Mouse (Mus musculus): ENCODE results near the gene Rasa1. TPM values are rescaled to one million over a fixed set of nuclear protein-coding genes. Genes with fewer than 3 reads are reported as not detected.

Rasa1 gene
- polyA plus RNA-seq, 1 experiment from 2014 or later = 36.6 TPM

DNA sequence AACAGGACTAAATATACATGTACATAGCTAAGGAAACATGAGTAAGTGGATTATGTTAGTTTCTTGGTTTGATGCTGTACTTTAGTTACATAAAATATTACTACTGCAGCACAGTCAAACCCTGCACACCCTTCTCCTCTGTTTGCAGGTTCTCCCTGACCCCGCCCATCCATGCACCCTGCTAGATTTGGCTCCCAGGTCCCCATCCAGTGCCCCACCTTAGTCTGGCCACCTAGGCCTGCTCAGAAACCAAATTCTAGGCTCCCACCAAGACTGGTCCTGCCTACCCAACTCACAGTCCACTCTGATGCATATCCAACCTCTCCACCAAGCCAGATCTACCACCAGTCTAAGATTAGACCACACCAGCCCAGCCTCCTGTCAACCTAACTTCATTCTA is 14.4 kb downstream of the Rasa1 start:
- Histone ChIP-seq H3K27me3 (ENCODE audit: insufficient read depth, low read length) (no peaks in the 10 kb centered on the region), H3K27ac (ENCODE audit: low read length) (no peak overlapping the region), H3K9ac (replicated peaks; ENCODE audit: low read length) (no peak overlapping the region), H3K4me1 (ENCODE audit: insufficient read depth, low read length) (no peaks in the 10 kb centered on the region), H3K4me2 (replicated peaks; ENCODE audit: low read depth, low read length) (no peak overlapping the region), H3K4me3 (ENCODE audit: low read length) (no peak overlapping the region), H3K36me3 (ENCODE audit: insufficient read depth, low read length) (no peaks in the 10 kb centered on the region), H3K9me3 (ENCODE audit: low read length) (no peaks in the 10 kb centered on the region)
- ATAC-seq (ENCODE audit: low FRiP score, low TSS enrichment) = no peak
- 88% methylated on average over 1 of the region's 1 CpGs for WGBS

DNA sequence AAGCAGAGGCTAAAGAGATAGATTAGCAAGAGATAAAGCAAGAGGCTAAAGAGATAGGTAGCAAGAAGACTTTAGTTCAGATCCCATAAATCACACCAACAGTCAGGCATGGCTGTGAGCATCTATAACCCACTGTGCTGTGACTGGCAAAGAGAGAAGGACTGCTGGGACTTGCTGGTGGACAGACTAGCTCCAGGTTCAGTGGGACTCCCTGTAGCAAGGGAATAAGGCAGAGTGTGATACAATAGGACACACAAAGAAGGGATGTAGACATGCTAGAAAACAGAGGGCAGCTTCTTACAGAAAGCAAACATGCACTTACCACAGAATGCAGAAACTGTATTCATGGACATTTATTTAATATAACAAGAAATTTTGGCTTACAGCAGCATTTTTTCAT is 15.1 kb downstream of the Rasa1 start:
- H3K9ac ChIP-seq (replicated peaks; ENCODE audit: low read length) = no peak overlapping the region
- H3K9me3 ChIP-seq (ENCODE audit: low read length) = no peaks in the 10 kb centered on the region
- no peak for ATAC-seq (ENCODE audit: low FRiP score, low TSS enrichment)
- H3K4me3 ChIP-seq (ENCODE audit: low read length) = no peak overlapping the region
- no peak overlapping the region for H3K27ac ChIP-seq (ENCODE audit: low read length)
- H3K4me1 ChIP-seq (ENCODE audit: insufficient read depth, low read length) = no peaks in the 10 kb centered on the region
- H3K4me2 ChIP-seq (replicated peaks; ENCODE audit: low read depth, low read length) = no peak overlapping the region
- no peaks in the 10 kb centered on the region for H3K27me3 ChIP-seq (ENCODE audit: insufficient read depth, low read length)
- no peaks in the 10 kb centered on the region for H3K36me3 ChIP-seq (ENCODE audit: insufficient read depth, low read length)

DNA sequence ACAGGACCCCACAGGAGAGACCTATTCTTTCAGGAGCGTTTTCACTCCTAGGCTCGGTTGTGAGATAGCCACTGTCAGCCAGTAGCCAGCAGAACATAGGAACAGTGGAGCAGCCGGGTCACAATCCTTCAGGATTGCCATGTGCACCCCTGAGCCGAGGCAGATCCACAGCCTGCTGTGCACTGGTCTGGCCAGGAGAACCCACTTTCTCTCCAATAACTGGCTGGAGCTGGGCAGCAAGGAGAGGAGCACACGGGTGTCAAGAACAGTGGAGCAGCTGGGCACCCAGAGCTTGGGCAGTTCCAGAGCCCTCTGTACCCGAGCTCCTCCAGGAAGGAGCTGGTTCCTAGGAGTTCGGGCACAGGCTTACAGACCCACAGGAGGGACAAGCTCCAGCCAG is 50.2 kb downstream of the Rasa1 start:
- H3K9ac ChIP-seq (replicated peaks; ENCODE audit: low read length) = no peak overlapping the region
- H3K27ac ChIP-seq (ENCODE audit: low read length) = no peak overlapping the region
- no peak overlapping the region for H3K4me3 ChIP-seq (ENCODE audit: low read length)
- no peaks in the 10 kb centered on the region for H3K9me3 ChIP-seq (ENCODE audit: low read length)
- ATAC-seq (ENCODE audit: low FRiP score, low TSS enrichment) = no peak
- H3K4me2 ChIP-seq (replicated peaks; ENCODE audit: low read depth, low read length) = no peak overlapping the region
- H3K4me1 ChIP-seq (ENCODE audit: insufficient read depth, low read length) = no peaks in the 10 kb centered on the region
- WGBS = 95% methylated on average over 7 of the region's 7 CpGs
- H3K27me3 ChIP-seq (ENCODE audit: insufficient read depth, low read length) = no peaks in the 10 kb centered on the region
- peaks cover 10% of the 10 kb centered on the region; the same call in 1 of the 2 replicates for H3K36me3 ChIP-seq (ENCODE audit: insufficient read depth, low read length)

DNA sequence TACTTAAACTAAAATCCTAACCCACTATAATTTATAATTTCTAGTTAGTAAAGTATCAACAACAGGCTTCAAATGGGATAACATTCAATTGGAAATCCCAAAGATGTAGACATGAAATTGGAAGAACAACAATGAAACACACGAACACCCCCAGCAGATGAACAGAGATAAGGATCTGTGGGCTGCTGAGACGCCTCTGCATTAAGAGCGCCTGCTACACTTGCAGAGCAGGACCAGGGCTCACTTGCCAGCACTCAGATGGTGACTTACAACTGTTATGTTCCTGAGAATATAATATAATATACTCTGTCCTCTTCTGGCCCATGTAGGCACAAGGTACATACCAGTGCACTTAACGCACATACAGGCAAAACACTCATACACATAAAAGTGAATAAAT is 70.3 kb downstream of the Rasa1 start:
- no peaks in the 10 kb centered on the region for H3K27me3 ChIP-seq (ENCODE audit: insufficient read depth, low read length)
- ATAC-seq (ENCODE audit: low FRiP score, low TSS enrichment) = no peak
- 69% methylated on average over 4 of the region's 4 CpGs for WGBS
- no peak overlapping the region for H3K4me3 ChIP-seq (ENCODE audit: low read length)
- H3K27ac ChIP-seq (ENCODE audit: low read length) = no peak overlapping the region
- no peaks in the 10 kb centered on the region for H3K4me1 ChIP-seq (ENCODE audit: insufficient read depth, low read length)
- H3K9me3 ChIP-seq (ENCODE audit: low read length) = no peaks in the 10 kb centered on the region
- H3K9ac ChIP-seq (replicated peaks; ENCODE audit: low read length) = no peak overlapping the region
- H3K36me3 ChIP-seq (ENCODE audit: insufficient read depth, low read length) = peaks cover 22% of the 10 kb centered on the region
- H3K4me2 ChIP-seq (replicated peaks; ENCODE audit: low read depth, low read length) = no peak overlapping the region

DNA sequence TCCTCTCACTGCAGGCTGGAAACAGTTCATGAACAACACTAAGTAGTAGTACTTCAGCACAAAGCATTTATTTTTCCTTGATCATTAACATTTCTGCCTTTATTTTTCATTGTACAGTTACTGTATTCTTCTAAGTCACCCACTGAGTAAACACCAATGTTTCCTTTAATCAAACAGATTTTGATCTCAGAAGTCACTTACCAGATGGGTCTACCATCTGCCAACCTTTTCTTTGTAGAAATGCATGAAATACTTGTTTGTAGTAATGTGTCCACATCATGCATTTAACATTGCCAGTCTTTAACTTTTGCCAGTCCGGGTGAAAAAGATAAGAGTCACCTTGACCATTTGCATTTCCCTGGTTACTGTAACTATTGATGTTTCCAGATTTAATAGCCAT is 78.6 kb downstream of the Rasa1 start:
- 87% methylated on average over 1 of the region's 1 CpGs for WGBS
- no peak for ATAC-seq (ENCODE audit: low FRiP score, low TSS enrichment)
- no peak overlapping the region for H3K9ac ChIP-seq (replicated peaks; ENCODE audit: low read length)
- no peak overlapping the region for H3K4me2 ChIP-seq (replicated peaks; ENCODE audit: low read depth, low read length)
- H3K27me3 ChIP-seq (ENCODE audit: insufficient read depth, low read length) = no peaks in the 10 kb centered on the region
- no peak overlapping the region for H3K4me3 ChIP-seq (ENCODE audit: low read length)
- H3K9me3 ChIP-seq (ENCODE audit: low read length) = no peaks in the 10 kb centered on the region
- peaks cover 16% of the 10 kb centered on the region for H3K36me3 ChIP-seq (ENCODE audit: insufficient read depth, low read length)
- H3K27ac ChIP-seq (ENCODE audit: low read length) = no peak overlapping the region
- no peaks in the 10 kb centered on the region for H3K4me1 ChIP-seq (ENCODE audit: insufficient read depth, low read length)

DNA sequence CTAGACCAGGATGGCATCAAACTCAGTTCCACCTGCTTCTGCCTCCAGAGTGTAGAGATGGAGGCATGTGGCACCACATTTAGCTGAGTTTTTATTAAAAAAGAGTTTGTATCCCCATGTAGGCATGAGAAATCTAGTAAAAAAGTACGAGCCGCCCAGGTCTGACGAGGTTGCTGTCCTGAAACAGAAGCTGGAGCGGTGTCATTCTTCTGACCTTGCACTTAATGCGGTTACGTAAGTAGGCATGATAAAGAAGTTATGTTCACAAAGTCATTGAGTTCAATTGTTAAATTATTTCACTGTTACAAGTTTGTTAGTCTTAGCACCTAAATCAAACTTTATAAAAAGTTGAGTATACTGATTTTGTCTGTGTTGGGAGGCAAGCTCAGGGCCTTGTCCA is 80.3 kb downstream of the Rasa1 start:
- no peaks in the 10 kb centered on the region for H3K4me1 ChIP-seq (ENCODE audit: insufficient read depth, low read length)
- H3K36me3 ChIP-seq (ENCODE audit: insufficient read depth, low read length) = peaks cover 17% of the 10 kb centered on the region
- WGBS = 96% methylated on average over 6 of the region's 6 CpGs
- H3K9me3 ChIP-seq (ENCODE audit: low read length) = no peaks in the 10 kb centered on the region
- H3K27ac ChIP-seq (ENCODE audit: low read length) = no peak overlapping the region
- no peak overlapping the region for H3K4me3 ChIP-seq (ENCODE audit: low read length)
- no peaks in the 10 kb centered on the region for H3K27me3 ChIP-seq (ENCODE audit: insufficient read depth, low read length)
- no peak for ATAC-seq (ENCODE audit: low FRiP score, low TSS enrichment)
- H3K4me2 ChIP-seq (replicated peaks; ENCODE audit: low read depth, low read length) = no peak overlapping the region
- no peak overlapping the region for H3K9ac ChIP-seq (replicated peaks; ENCODE audit: low read length)

DNA sequence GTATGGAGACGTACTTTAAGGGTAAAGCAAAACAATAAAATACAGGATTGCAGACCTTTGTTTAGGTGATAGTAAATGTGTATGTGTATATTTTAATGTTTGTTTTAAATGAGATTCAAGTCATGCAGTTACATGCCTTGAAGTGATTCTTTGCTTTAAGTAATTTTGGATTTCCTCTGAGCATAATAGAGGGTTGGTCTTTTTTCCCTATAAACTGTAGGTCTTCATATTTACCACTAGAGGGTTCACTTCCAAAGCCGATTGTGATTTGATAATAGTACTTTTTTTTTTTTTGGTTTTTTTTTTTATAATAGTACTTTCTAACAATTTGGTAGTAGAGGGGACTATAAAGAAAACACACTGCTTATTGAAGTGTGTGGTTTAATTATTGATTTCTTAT is 81.4 kb downstream of the Rasa1 start:
- WGBS = 67% methylated on average over 2 of the region's 2 CpGs
- ATAC-seq (ENCODE audit: low FRiP score, low TSS enrichment) = no peak
- no peak overlapping the region for H3K9ac ChIP-seq (replicated peaks; ENCODE audit: low read length)
- H3K4me1 ChIP-seq (ENCODE audit: insufficient read depth, low read length) = no peaks in the 10 kb centered on the region
- H3K4me2 ChIP-seq (replicated peaks; ENCODE audit: low read depth, low read length) = no peak overlapping the region
- no peaks in the 10 kb centered on the region for H3K27me3 ChIP-seq (ENCODE audit: insufficient read depth, low read length)
- peaks cover 19% of the 10 kb centered on the region for H3K36me3 ChIP-seq (ENCODE audit: insufficient read depth, low read length)
- H3K27ac ChIP-seq (ENCODE audit: low read length) = no peak overlapping the region
- no peak overlapping the region for H3K4me3 ChIP-seq (ENCODE audit: low read length)
- no peaks in the 10 kb centered on the region for H3K9me3 ChIP-seq (ENCODE audit: low read length)

DNA sequence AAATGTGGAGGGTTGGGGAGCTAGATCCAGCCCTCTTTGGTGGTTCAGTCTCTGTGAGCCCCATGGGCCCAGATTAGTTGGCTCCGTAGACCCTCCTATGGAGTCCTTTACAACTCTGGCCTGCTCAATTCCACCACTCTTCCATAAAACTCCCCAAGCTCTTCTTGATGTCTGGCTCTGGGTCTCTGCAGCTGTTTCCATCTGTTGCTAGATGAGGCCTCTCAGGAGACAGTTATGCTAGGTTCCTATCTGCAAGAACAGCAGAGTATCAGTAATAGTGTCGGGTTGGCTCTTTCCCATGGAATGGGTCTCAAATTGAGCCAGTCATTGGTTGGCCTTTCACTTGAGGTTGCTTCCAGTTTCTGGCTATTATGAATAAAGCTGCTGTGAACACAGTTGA is 97.7 kb downstream of the Rasa1 start:
- 94% methylated on average over 2 of the region's 2 CpGs for WGBS
- H3K4me3 ChIP-seq (ENCODE audit: low read length) = no peak overlapping the region
- H3K9me3 ChIP-seq (ENCODE audit: low read length) = no peaks in the 10 kb centered on the region
- no peak overlapping the region for H3K27ac ChIP-seq (ENCODE audit: low read length)
- no peak overlapping the region for H3K9ac ChIP-seq (replicated peaks; ENCODE audit: low read length)
- no peaks in the 10 kb centered on the region for H3K27me3 ChIP-seq (ENCODE audit: insufficient read depth, low read length)
- H3K36me3 ChIP-seq (ENCODE audit: insufficient read depth, low read length) = peaks cover 18% of the 10 kb centered on the region
- no peak overlapping the region for H3K4me2 ChIP-seq (replicated peaks; ENCODE audit: low read depth, low read length)
- no peak for ATAC-seq (ENCODE audit: low FRiP score, low TSS enrichment)
- H3K4me1 ChIP-seq (ENCODE audit: insufficient read depth, low read length) = no peaks in the 10 kb centered on the region

DNA sequence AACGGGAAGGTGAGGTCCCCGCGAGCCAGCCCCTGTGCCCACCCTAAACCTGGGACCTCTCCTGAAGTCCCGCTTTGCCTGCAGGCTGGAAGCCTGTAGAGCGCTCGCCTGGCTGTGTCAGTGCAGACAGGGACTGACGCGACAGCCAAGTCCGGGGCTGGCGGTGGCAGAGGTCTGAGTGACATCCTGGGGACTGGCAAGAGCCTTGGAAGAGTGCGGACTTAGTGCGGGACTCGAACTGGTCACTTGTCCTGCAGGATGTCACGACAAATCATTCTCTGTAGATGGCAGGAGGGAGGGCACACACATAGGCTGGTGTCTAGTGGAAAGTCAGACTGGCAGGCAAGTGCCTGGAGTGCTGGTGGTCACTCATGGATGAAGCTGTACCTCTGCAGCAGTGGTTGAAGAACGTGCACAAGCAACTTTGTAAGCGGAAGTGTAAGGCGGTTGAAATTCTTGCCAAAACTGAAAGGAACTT is 99.2 kb downstream of the Rasa1 start:
- no peaks in the 10 kb centered on the region for H3K27me3 ChIP-seq (ENCODE audit: insufficient read depth, low read length)
- peak; percentile 83 for ATAC-seq (ENCODE audit: low FRiP score, low TSS enrichment)
- under 1% methylated on average over 17 of the region's 17 CpGs for WGBS
- H3K4me3 ChIP-seq (ENCODE audit: low read length) = peak overlapping the region; percentile 87
- no peaks in the 10 kb centered on the region for H3K4me1 ChIP-seq (ENCODE audit: insufficient read depth, low read length)
- peak overlapping the region; percentile 80 for H3K27ac ChIP-seq (ENCODE audit: low read length)
- peaks cover 18% of the 10 kb centered on the region for H3K36me3 ChIP-seq (ENCODE audit: insufficient read depth, low read length)
- H3K9ac ChIP-seq (replicated peaks; ENCODE audit: low read length) = peak overlapping the region; percentile 89
- peak overlapping the region; percentile 81 for H3K4me2 ChIP-seq (replicated peaks; ENCODE audit: low read depth, low read length)
- no peaks in the 10 kb centered on the region for H3K9me3 ChIP-seq (ENCODE audit: low read length)

DNA sequence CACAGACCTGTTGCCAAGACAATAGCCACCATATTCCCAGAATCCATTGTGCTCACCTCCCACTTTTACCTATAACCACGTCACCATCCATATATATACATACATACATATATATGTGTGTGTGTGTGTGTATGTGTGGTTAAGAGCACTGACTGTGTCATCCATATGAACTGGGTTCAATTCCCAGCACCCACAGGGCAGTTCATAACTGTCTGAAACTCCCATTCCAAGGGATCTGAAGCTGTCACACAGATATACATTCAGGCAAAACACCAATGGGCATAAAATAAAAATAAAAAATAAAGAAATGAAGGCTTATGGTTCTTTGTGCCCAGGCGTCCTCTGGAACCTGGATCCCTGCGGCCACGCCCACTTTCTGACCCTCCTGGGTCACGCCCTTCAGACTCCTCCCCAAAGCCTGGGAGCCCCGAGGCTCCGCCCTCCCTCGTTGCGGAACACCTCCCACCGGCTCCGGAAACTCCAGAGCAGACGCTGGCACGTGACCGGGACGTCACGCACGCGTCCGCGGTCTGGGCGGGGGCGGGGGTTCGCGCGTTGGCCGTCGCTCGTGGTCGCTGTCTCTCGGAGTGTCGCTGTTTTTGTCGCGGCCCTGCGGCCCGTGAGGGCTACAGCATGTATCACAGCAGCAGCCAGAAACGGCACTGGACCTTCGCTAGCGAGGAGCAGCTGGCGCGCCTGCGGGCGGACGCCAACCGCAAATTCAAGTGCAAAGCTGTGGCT is 99.9 kb downstream of the Rasa1 start, which contains the start of gene Ccnh:
Gene Ccnh (plus strand): TSS at position 506 of the 741 bp plus-strand sequence.
- Histone ChIP-seq H3K9ac (replicated peaks; ENCODE audit: low read length) (peak within 1 kb of the TSS; percentile 89), H3K4me2 (replicated peaks; ENCODE audit: low read depth, low read length) (peak within 1 kb of the TSS; percentile 81), H3K27ac (ENCODE audit: low read length) (peak within 1 kb of the TSS; percentile 80), H3K9me3 (ENCODE audit: low read length) (no peaks in the 10 kb centered on the region), H3K4me1 (ENCODE audit: insufficient read depth, low read length) (no peaks in the 10 kb centered on the region), H3K4me3 (ENCODE audit: low read length) (peak within 1 kb of the TSS; percentile 87), H3K27me3 (ENCODE audit: insufficient read depth, low read length) (no peaks in the 10 kb centered on the region), H3K36me3 (ENCODE audit: insufficient read depth, low read length) (peaks cover 18% of the 10 kb centered on the region)
- WGBS = 1% methylated on average over 44 of the region's 44 CpGs
- peak; percentile 98 for ATAC-seq (ENCODE audit: low FRiP score, low TSS enrichment)

Measured in kidney, embryonic 16.5 days (tissue).